ENCODE assay signal across 11 mouse cellular contexts in the genomic region with DNA sequence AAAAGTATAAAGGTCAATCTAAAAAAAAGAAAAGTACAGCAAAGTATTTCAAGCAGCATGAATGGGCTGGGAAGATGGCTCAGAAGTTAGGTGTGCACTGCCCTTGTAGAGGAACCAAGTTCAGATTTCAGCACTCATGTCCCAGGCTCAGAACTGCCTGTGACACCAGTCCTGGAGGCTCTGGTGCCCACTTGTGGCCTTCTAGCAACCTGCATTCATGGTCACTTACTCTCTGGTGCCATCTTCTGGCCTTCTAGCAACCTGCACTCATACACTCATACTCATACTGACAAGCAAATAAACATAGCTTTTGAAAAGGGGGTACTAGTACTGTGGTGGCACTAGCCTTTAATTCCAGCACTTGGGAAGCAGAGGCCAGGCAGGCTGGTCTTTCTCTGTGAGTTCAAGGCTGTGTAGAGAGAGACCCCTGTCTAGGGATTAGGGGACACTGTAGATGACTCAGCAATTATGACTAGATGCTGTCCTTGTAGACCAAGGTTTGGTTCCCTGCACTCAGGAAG. TPM values are rescaled to one million over a fixed set of nuclear protein-coding genes. Genes with fewer than 3 reads are reported as not detected.
DNase-seq lines count a peak whose midpoint lies in the region; ATAC-seq and TF ChIP-seq lines count a peak whose summit lies in the region.
"Had no signal": no experiment of that assay in that cellular context is flagged by ENCODE, and none has a peak within 500 bp of the region (broad histone marks: within the 10 kb centered on the region; RNA-seq: fewer than 3 reads in every experiment).

No protein-coding gene starts in this region.

- H3K4me2 ChIP-seq in kidney, embryonic 15.5 days = no peak overlapping the region
- H3K4me2 ChIP-seq: embryonic facial prominence, embryonic 12.5 days; stomach, embryonic 15.5 days had no signal

- H3K9me3 ChIP-seq in kidney, embryonic 15.5 days (replicated peaks) = no peaks in the 10 kb centered on the region; the same call in 1 of the 2 replicates
- H3K9me3 ChIP-seq in ES-E14 (ENCODE audit: control insufficient read depth, insufficient read depth, low read depth, low read length) = no peaks in the 10 kb centered on the region
- H3K9me3 ChIP-seq: stomach, embryonic 15.5 days had no signal

- no peak for ATAC-seq in kidney, embryonic 15.5 days (replicated peaks; ENCODE audit: low FRiP score)
- peak; percentile 73 for ATAC-seq in monocyte, adult 5-6 weeks (replicated peaks; ENCODE audit: insufficient number of reproducible peaks, low FRiP score, low TSS enrichment, poor library complexity, severe bottlenecking)

- H3K27me3 ChIP-seq in kidney, embryonic 15.5 days = no peaks in the 10 kb centered on the region
- H3K27me3 ChIP-seq: embryonic facial prominence, embryonic 12.5 days; megakaryocyte, embryonic 14.5 days; stomach, embryonic 15.5 days had no signal

- H3K27ac ChIP-seq in kidney, embryonic 15.5 days = no peak overlapping the region
- no peak overlapping the region for H3K27ac ChIP-seq in ES-E14 (ENCODE audit: insufficient read depth, low read depth, low read length, poor library complexity, severe bottlenecking)
- H3K27ac ChIP-seq: embryonic facial prominence, embryonic 12.5 days; stomach, embryonic 15.5 days had no signal

- intact Hi-C loops in heart, postnatal 25 days (cut with DNase I) = no loop called here

- no peak overlapping the region for H3K9ac ChIP-seq in kidney, embryonic 15.5 days
- no peak overlapping the region for H3K9ac ChIP-seq in ES-E14 (ENCODE audit: insufficient read depth, low read depth, low read length, poor library complexity, severe bottlenecking)
- H3K9ac ChIP-seq: embryonic facial prominence, embryonic 12.5 days; stomach, embryonic 15.5 days had no signal

- no peaks in the 10 kb centered on the region for H3K4me1 ChIP-seq in kidney, embryonic 15.5 days
- H3K4me1 ChIP-seq in ES-E14 (ENCODE audit: control insufficient read depth in 2 of 2, insufficient read depth in 2 of 2, low read length in 2 of 2, poor library complexity in 1 of 2) = no peaks in the 10 kb centered on the region
- H3K4me1 ChIP-seq: embryonic facial prominence, embryonic 12.5 days; stomach, embryonic 15.5 days had no signal

- H3K36me3 ChIP-seq in kidney, embryonic 15.5 days = peaks cover 38% of the 10 kb centered on the region
- H3K36me3 ChIP-seq in ES-E14 (ENCODE audit: control insufficient read depth, insufficient read depth, low read length, poor library complexity, severe bottlenecking) = peaks cover 3% of the 10 kb centered on the region; the same call in 1 of the 2 replicates

- in situ Hi-C loops in ES-E14 (cut with MboI; ENCODE audit: low sequenced_read_pairs in 2 of 2, unreplicated experiment in 2 of 2) = no loop called here

- peak; percentile 44 for DNase-seq in kidney, adult 9 months
- peak; percentile 66 for DNase-seq in ES-E14 (ENCODE audit: low read depth, low spot score)
- DNase-seq in c-Kit-positive CD71-positive TER-119-positive erythroid progenitor cells, embryonic 14.5 days (ENCODE audit: low spot score) = peak; percentile 40
- no peak for DNase-seq in gastrocnemius, adult 8-10 months (ENCODE audit: low spot score in 2 of 2)
- DNase-seq in frontal cortex, postnatal 10 days (ENCODE audit: low spot score in 2 of 2) = no peak
- DNase-seq in heart, postnatal 25 days (ENCODE audit: low spot score) = no peak

- H3K4me3 ChIP-seq in kidney, embryonic 15.5 days (replicated peaks) = no peak overlapping the region
- no peak overlapping the region for H3K4me3 ChIP-seq in ES-E14 (ENCODE audit: insufficient read depth in 1 of 2, low read depth in 1 of 2, low read length in 2 of 2, poor library complexity in 1 of 2, severe bottlenecking in 1 of 2)
- H3K4me3 ChIP-seq: embryonic facial prominence, embryonic 12.5 days; megakaryocyte, embryonic 14.5 days; stomach, embryonic 15.5 days had no signal

TF ChIP-seq in ES-E14, 5 proteins besides CTCF, POLR2A, EP300 and RAD21:
- TF ChIP-seq HCFC1 (IDR thresholded peaks at IDR 0.05; ENCODE audit: borderline replicate concordance, insufficient read depth, low read length) = 0 out of 2 replicates have a peak, but pooled peaks have one; percentile 39
- TF ChIP-seq ZNF384 (IDR thresholded peaks at IDR 0.05; ENCODE audit: low read depth, low read length) = no peak
- peak; percentile 78 for TF ChIP-seq MAFK (IDR thresholded peaks at IDR 0.05; ENCODE audit: insufficient read depth, low read depth, low read length)
- peak; percentile 76 for TF ChIP-seq ZC3H11A (IDR thresholded peaks at IDR 0.05; ENCODE audit: borderline replicate concordance, low read depth, low read length)

RNA-seq across cellular contexts. Expression of a gene that starts 43.8 kb away (rescaled TPM):
- polyA plus RNA-seq in kidney, embryonic 15.5 days (2015; fragmentation: Nextera tagmentation; extraction: Ambion mirVana) = 10.1 and 11.6 TPM in 2 replicates
- 12.4 and 14.8 TPM in 2 replicates for total RNA-seq in ES-E14 (2012; rRNA removed)
- 40.4 to 58.6 TPM (median 41.0 TPM) in 3 replicates for total RNA-seq in monocyte, adult 5-6 weeks (2017)
- 10 to 100 TPM in 3 of 4 experiments, 1 to 10 TPM in 1; 8.7 to 20.0 (median 12.9) TPM for total RNA-seq in gastrocnemius, adult 8-10 months (2022)
- 10 to 100 TPM; 15.0 to 15.2 TPM for total RNA-seq in heart, postnatal 25 days (2021)

Comparison
In these comparisons a context has a peak if more than half of its experiments do, and no peak if none do; other contexts are left out.
1. DNase-seq: peak in kidney, adult 9 months (single experiment), ES-E14 (single experiment) and c-Kit-positive CD71-positive TER-119-positive erythroid progenitor cells, embryonic 14.5 days (single experiment); none in gastrocnemius, adult 8-10 months (0 of 2), frontal cortex, postnatal 10 days (0 of 2) and heart, postnatal 25 days (single experiment).